In genomic region chr5:90458727-90459126, GRCm38 (mm10) we compare ENCODE assay signal across 20 mouse cellular contexts. TPM values are rescaled to one million over a fixed set of nuclear protein-coding genes. Genes with fewer than 3 reads are reported as not detected.
DNase-seq lines count a peak whose midpoint lies in the region; ATAC-seq and TF ChIP-seq lines count a peak whose summit lies in the region.
"Had no signal": no experiment of that assay in that cellular context is flagged by ENCODE, and none has a peak within 500 bp of the region (broad histone marks: within the 10 kb centered on the region; RNA-seq: fewer than 3 reads in every experiment).

No protein-coding gene starts in this region.

- peak; percentile 54; the same call in 1 of the 2 replicates for ATAC-seq in kidney, embryonic 15.5 days (replicated peaks; ENCODE audit: low FRiP score)
- no peak for ATAC-seq in lung, postnatal 0 days
- peak; percentile 43; the same call in 1 of the 2 replicates for ATAC-seq in intestine, embryonic 15.5 days
- ATAC-seq: activated CD4-positive, CD25-positive, alpha-beta regulatory T cell, adult 4 months; forebrain, embryonic 13.5 days; forebrain, postnatal 0 days; Patski had no signal

- no peaks in the 10 kb centered on the region for H3K4me1 ChIP-seq in kidney, embryonic 15.5 days
- H3K4me1 ChIP-seq in lung, postnatal 0 days (ENCODE audit: insufficient read depth, low read depth, low read length), result no peaks in the 10 kb centered on the region
- H3K4me1 ChIP-seq in intestine, embryonic 15.5 days (replicated peaks), result no peaks in the 10 kb centered on the region
- H3K4me1 ChIP-seq: embryonic facial prominence, embryonic 12.5 days; forebrain, embryonic 13.5 days; heart, embryonic 12.5 days; hindbrain, embryonic 10.5 days had no signal

- no peak for TF ChIP-seq EP300 in lung, postnatal 0 days (IDR thresholded peaks at IDR 0.05)

- no peak for DNase-seq in kidney, postnatal 36 days
- peak; percentile 32 for DNase-seq in lung, postnatal 0 days (ENCODE audit: low spot score)
- no peak for DNase-seq in lung, postnatal 10 days
- DNase-seq in embryo, embryonic 10.5 days (ENCODE audit: low spot score), result no peak
- DNase-seq: adrenal gland, postnatal 14 days; cerebellum, adult 18-20 months; cerebellum, adult 9-11 months; cerebellum, postnatal 36 days; forebrain, postnatal 0 days; gastrocnemius, postnatal 25 days had no signal

- H3K4me3 ChIP-seq in kidney, embryonic 15.5 days (replicated peaks), result no peak overlapping the region
- H3K4me3 ChIP-seq in lung, postnatal 0 days (ENCODE audit: low read depth, low read length), result no peak overlapping the region
- H3K4me3 ChIP-seq in intestine, embryonic 15.5 days (replicated peaks), result no peak overlapping the region
- H3K4me3 ChIP-seq: embryonic facial prominence, embryonic 12.5 days; forebrain, embryonic 13.5 days; heart, embryonic 12.5 days; hindbrain, embryonic 10.5 days had no signal

- no peaks in the 10 kb centered on the region for H3K9me3 ChIP-seq in kidney, embryonic 15.5 days (replicated peaks)
- H3K9me3 ChIP-seq in lung, postnatal 0 days (ENCODE audit: low read length), result no peaks in the 10 kb centered on the region
- no peaks in the 10 kb centered on the region for H3K9me3 ChIP-seq in intestine, embryonic 15.5 days
- H3K9me3 ChIP-seq: embryonic facial prominence, embryonic 12.5 days; forebrain, embryonic 13.5 days; heart, embryonic 12.5 days; hindbrain, embryonic 10.5 days had no signal

- TF ChIP-seq CTCF in lung, postnatal 0 days (IDR thresholded peaks at IDR 0.05), result no peak

- H3K9ac ChIP-seq in kidney, embryonic 15.5 days, result no peak overlapping the region
- H3K9ac ChIP-seq in lung, postnatal 0 days (replicated peaks; ENCODE audit: low read depth), result no peak overlapping the region
- no peak overlapping the region for H3K9ac ChIP-seq in intestine, embryonic 15.5 days
- H3K9ac ChIP-seq: embryonic facial prominence, embryonic 12.5 days; forebrain, embryonic 13.5 days; forebrain, postnatal 0 days; heart, embryonic 12.5 days; hindbrain, embryonic 14.5 days had no signal

- no peak overlapping the region for H3K4me2 ChIP-seq in kidney, embryonic 15.5 days
- H3K4me2 ChIP-seq in lung, postnatal 0 days (replicated peaks; ENCODE audit: low read depth, low read length), result no peak overlapping the region
- no peak overlapping the region for H3K4me2 ChIP-seq in intestine, embryonic 15.5 days (replicated peaks)
- H3K4me2 ChIP-seq: embryonic facial prominence, embryonic 12.5 days; forebrain, embryonic 13.5 days; heart, embryonic 12.5 days; hindbrain, embryonic 14.5 days had no signal

- 43% methylated on average over 5 of the region's 5 CpGs for WGBS in kidney, embryonic 15.5 days
- WGBS in lung, postnatal 0 days, result 31% methylated on average over 5 of the region's 5 CpGs
- WGBS in intestine, embryonic 15.5 days, result 36% methylated on average over 5 of the region's 5 CpGs

- H3K27me3 ChIP-seq in kidney, embryonic 15.5 days, result peaks cover 9% of the 10 kb centered on the region; the same call in 1 of the 2 replicates
- no peaks in the 10 kb centered on the region for H3K27me3 ChIP-seq in lung, postnatal 0 days (replicated peaks; ENCODE audit: insufficient read depth, low read length)
- H3K27me3 ChIP-seq in intestine, embryonic 15.5 days (replicated peaks), result no peaks in the 10 kb centered on the region
- H3K27me3 ChIP-seq: CH12.LX; embryonic facial prominence, embryonic 12.5 days; forebrain, embryonic 13.5 days; heart, embryonic 12.5 days had no signal

- no peaks in the 10 kb centered on the region for H3K36me3 ChIP-seq in kidney, embryonic 15.5 days
- H3K36me3 ChIP-seq in lung, postnatal 0 days (ENCODE audit: insufficient read depth, low read length), result no peaks in the 10 kb centered on the region
- H3K36me3 ChIP-seq in intestine, embryonic 15.5 days, result no peaks in the 10 kb centered on the region
- H3K36me3 ChIP-seq: embryonic facial prominence, embryonic 12.5 days; heart, embryonic 12.5 days; hindbrain, embryonic 10.5 days had no signal

- no peak overlapping the region for H3K27ac ChIP-seq in kidney, embryonic 15.5 days
- H3K27ac ChIP-seq in lung, postnatal 0 days (ENCODE audit: low read length), result no peak overlapping the region
- H3K27ac ChIP-seq in intestine, embryonic 15.5 days, result no peak overlapping the region
- H3K27ac ChIP-seq: embryonic facial prominence, embryonic 12.5 days; forebrain, embryonic 13.5 days; hindbrain, embryonic 10.5 days; hindbrain, embryonic 14.5 days had no signal

RNA-seq across cellular contexts. Expression of gene Alb, which starts 2.0 kb away (rescaled TPM):
- 30.3 and 64.9 TPM in 2 replicates for polyA plus RNA-seq in kidney, embryonic 15.5 days (2015; fragmentation: Nextera tagmentation; extraction: Ambion mirVana)
- 2.1 and 3.2 TPM in 2 replicates for polyA plus RNA-seq in lung, postnatal 0 days (2015; fragmentation: Nextera tagmentation; extraction: Ambion mirVana)
- polyA plus RNA-seq in intestine, embryonic 15.5 days (2015; fragmentation: Nextera tagmentation; extraction: Ambion mirVana), result 51.4 and 80.7 TPM in 2 replicates
- polyA plus RNA-seq: activated CD4-positive, CD25-positive, alpha-beta regulatory T cell, adult 4 months; forebrain, embryonic 13.5 days; forebrain, postnatal 0 days; hindbrain, embryonic 10.5 days; hindbrain, embryonic 14.5 days; Patski had no signal

RNA-seq across cellular contexts. Expression of gene Afp, which starts 31.8 kb away (rescaled TPM):
- polyA plus RNA-seq in kidney, embryonic 15.5 days (2015; fragmentation: Nextera tagmentation; extraction: Ambion mirVana), result 119 and 206 TPM in 2 replicates
- polyA plus RNA-seq in lung, postnatal 0 days (2015; fragmentation: Nextera tagmentation; extraction: Ambion mirVana), result 1.2 and 1.6 TPM in 2 replicates
- polyA plus RNA-seq in intestine, embryonic 15.5 days (2015; fragmentation: Nextera tagmentation; extraction: Ambion mirVana), result 175 and 235 TPM in 2 replicates
- polyA plus RNA-seq: Patski had no signal

Comparison
In these comparisons a context has a peak if more than half of its experiments do, and no peak if none do; other contexts are left out.
1. RNA of gene Afp, which starts 31.8 kb away (polyA plus RNA-seq): 119 to 206 TPM in kidney, embryonic 15.5 days and 175 to 235 TPM in intestine, embryonic 15.5 days; 1.2 to 1.6 TPM in lung, postnatal 0 days; every median in the first group is over 10 times any median in the second.